Mouse (Mus musculus) adrenal gland, adult 18-20 months (tissue): ENCODE measurements around the gene Gm960. TPM values are rescaled to one million over a fixed set of nuclear protein-coding genes. Genes with fewer than 3 reads are reported as not detected.

Source experiments
- DNase-seq, 2 experiments: peaks; one replicate each; pipeline ENCODE4 v3.0.0; 2021 to 2022; ENCODE audit warnings: low spot score in 2 of 2
- long read RNA-seq, 2 experiments: library from polyadenylated mRNA; stranded (forward); transcript quantifications; one replicate each; pipeline ENCODE4 v2.0.0; 2021
- total RNA-seq, 2 experiments: library from RNA; stranded (reverse); gene quantifications; 1 replicate in 1 of 2; 2 replicates in 1 of 2; pipeline ENCODE4 v1.2.3; 2021

Gene Gm960
- total RNA-seq: not detected
- long read RNA-seq, experiment 1: 0 reads
- long read RNA-seq, experiment 2: 0 reads

GRCm38 (mm10) chr19:4698205-4698677, at the start of gene Gm960:
Gm960 (minus strand) TSS chr19:4698668.
- DNase-seq: peak; percentile 77 to 82

GRCm38 (mm10) chr19:4747631-4748312, 49.3 kb upstream of the Gm960 start:
- DNase-seq: no peak

GRCm38 (mm10) chr19:4746611-4747010, 48.1 kb upstream of the Gm960 start:
- DNase-seq: peak in 1 of 2 experiments; percentile 33

GRCm38 (mm10) chr19:4745681-4746080, 47.2 kb upstream of the Gm960 start:
- no peak for DNase-seq

- peak; percentile 43 to 46 for DNase-seq
Measured at GRCm38 (mm10) chr19:4745057-4745456, 46.6 kb upstream of the Gm960 start.

GRCm38 (mm10) chr19:4744026-4744425, 45.6 kb upstream of the Gm960 start:
- DNase-seq: no peak

- DNase-seq: no peak
Measured at GRCm38 (mm10) chr19:4743524-4743923, 45.1 kb upstream of the Gm960 start.

- no peak for DNase-seq
Measured at GRCm38 (mm10) chr19:4742229-4742628, 43.8 kb upstream of the Gm960 start.

GRCm38 (mm10) chr19:4741482-4741881, 43.0 kb upstream of the Gm960 start:
- no peak for DNase-seq

- DNase-seq: no peak
Measured at GRCm38 (mm10) chr19:4739762-4740161, 41.3 kb upstream of the Gm960 start.

GRCm38 (mm10) chr19:4739053-4739452, 40.6 kb upstream of the Gm960 start:
- no peak for DNase-seq

- no peak for DNase-seq
Measured at GRCm38 (mm10) chr19:4737866-4738265, 39.4 kb upstream of the Gm960 start.

- no peak for DNase-seq
Measured at GRCm38 (mm10) chr19:4733052-4733451, 34.6 kb upstream of the Gm960 start.

GRCm38 (mm10) chr19:4729186-4729585, 30.7 kb upstream of the Gm960 start:
- DNase-seq: no peak

- no peak for DNase-seq
Measured at GRCm38 (mm10) chr19:4720671-4721244, 22.3 kb upstream of the Gm960 start.

- no peak for DNase-seq
Measured at GRCm38 (mm10) chr19:4720112-4720511, 21.6 kb upstream of the Gm960 start.

GRCm38 (mm10) chr19:4719351-4719764, 20.9 kb upstream of the Gm960 start:
- DNase-seq: no peak

- no peak for DNase-seq
Measured at GRCm38 (mm10) chr19:4718716-4719115, 20.2 kb upstream of the Gm960 start.

- DNase-seq: no peak
Measured at GRCm38 (mm10) chr19:4717281-4717680, 18.8 kb upstream of the Gm960 start.

- DNase-seq: no peak
Measured at GRCm38 (mm10) chr19:4716756-4717155, 18.3 kb upstream of the Gm960 start.

- no peak for DNase-seq
Measured at GRCm38 (mm10) chr19:4713886-4714285, 15.4 kb upstream of the Gm960 start.

GRCm38 (mm10) chr19:4712781-4713526, 14.5 kb upstream of the Gm960 start:
- DNase-seq: no peak
